29 mouse cellular contexts compared by ENCODE assay signal in the genomic region with DNA sequence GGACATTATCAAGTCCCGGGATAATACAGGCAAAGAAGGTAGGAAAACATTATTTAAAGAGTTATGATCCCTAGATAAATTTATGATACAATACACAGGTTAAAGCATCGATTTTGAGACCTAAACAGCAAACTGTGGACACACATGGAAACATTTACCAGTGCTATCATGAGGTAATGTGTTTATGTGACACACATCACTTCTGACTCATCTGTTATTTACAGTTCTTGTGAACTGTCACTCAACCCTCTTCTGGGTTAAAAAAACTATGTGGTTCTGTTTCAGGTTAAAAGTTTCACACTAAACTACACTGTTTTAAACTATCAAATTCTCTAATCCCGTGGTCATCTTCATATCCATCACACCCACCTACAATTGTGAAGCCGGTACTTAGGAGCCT. TPM values are rescaled to one million over a fixed set of nuclear protein-coding genes. Genes with fewer than 3 reads are reported as not detected.
"Had no signal": no experiment of that assay in that cellular context is flagged by ENCODE, and none has a peak within 500 bp of the region (broad histone marks: within the 10 kb centered on the region; RNA-seq: fewer than 3 reads in every experiment).

No protein-coding gene starts in this region.

- DNase-seq: kidney, adult 9 months; kidney, postnatal 14 days; liver, embryonic 13.5 days; lung, adult 2 months; lung, postnatal 14 days; lung, postnatal 4 days; midbrain, embryonic 14.5 days; retina, postnatal 1 day; right cerebral cortex, postnatal 25 days; thymus, adult 18-20 months; thymus, postnatal 36 days had no signal

RNA-seq across cellular contexts. Expression of a gene that starts 14.8 kb away (rescaled TPM):
- total RNA-seq: layer of hippocampus, adult 8-10 months; layer of hippocampus, postnatal 10 days; left cerebral cortex, adult 8-10 months; left cerebral cortex, postnatal 14 days; liver, adult 2 months; megakaryocyte progenitor cell, adult 5-6 weeks; megakaryocyte-erythroid progenitor cell, adult 5-6 weeks; midbrain, postnatal 0 days had no signal
- polyA plus RNA-seq: large intestine, adult 2 months; liver, adult 2 months; liver, embryonic 13.5 days; liver, embryonic 16.5 days; lung, adult 2 months; lung, embryonic 16.5 days; midbrain, embryonic 11.5 days; midbrain, embryonic 14.5 days; midbrain, postnatal 0 days; neural tube, embryonic 12.5 days; neural tube, embryonic 15.5 days; spleen, adult 2 months; stomach, embryonic 16.5 days; testis, adult 2 months; urinary bladder, adult 2 months had no signal
